Mouse (Mus musculus) kidney, adult 2 months (tissue): ENCODE results near the gene Gnao1. TPM values are rescaled to one million over a fixed set of nuclear protein-coding genes. Genes with fewer than 3 reads are reported as not detected.

Experiments used
- DNase-seq: peaks from one replicate; pipeline ENCODE4 v3.0.0; 2021
- H3K27ac ChIP-seq: fragments of 200-500 bp; 2 replicates; pipeline ENCODE4 v1.5.1; 2012; ENCODE audit warnings: low read depth, low read length, control low read depth, inconsistent platforms; ENCODE audit not compliant: insufficient read depth
- H3K27me3 ChIP-seq: fragments of 200-500 bp; replicated peaks from 2 replicates; pipeline ENCODE4 v1.6.1; 2012; ENCODE audit warnings: mild to moderate bottlenecking, moderate library complexity, low read length, inconsistent platforms; ENCODE audit not compliant: control insufficient read depth, insufficient read depth
- H3K36me3 ChIP-seq: fragments of 200-500 bp; 2 replicates; pipeline ENCODE4 v1.6.1; 2012; ENCODE audit warnings: mild to moderate bottlenecking, moderate library complexity, low read length, inconsistent platforms; ENCODE audit not compliant: control insufficient read depth, insufficient read depth
- H3K4me1 ChIP-seq: fragments of 200-500 bp; 2 replicates; pipeline ENCODE4 v1.6.1; 2011; ENCODE audit warnings: low read length; ENCODE audit not compliant: control insufficient read depth, insufficient read depth
- H3K4me3 ChIP-seq: fragments of 200-500 bp; 2 replicates; pipeline ENCODE4 v1.5.1; 2011; ENCODE audit warnings: mild to moderate bottlenecking, low read depth, low read length, control low read depth; ENCODE audit not compliant: insufficient read depth
- CTCF ChIP-seq: fragments of 200-500 bp; conservative IDR thresholded peaks from 2 replicates; pipeline ENCODE4 v1.5.1; 2011; ENCODE audit warnings: low read depth, mild to moderate bottlenecking, control low read depth, low read length, moderate library complexity, mixed read lengths; ENCODE audit not compliant: insufficient read depth, insufficient read length
- POLR2A ChIP-seq: fragments of 200-500 bp; IDR thresholded peaks from one replicate; pipeline ENCODE4 v1.6.1; 2011; ENCODE audit warnings: low read depth, low read length, control low read depth
- WGBS: fragments of 180-500 bp; shearing (Covaris S2); methylation state at CpG from one replicate; pipeline ENCODE4 v1.1.7; 2018; 5-methylcytosine and 5-hydroxymethylcytosine counted together
- polyA plus RNA-seq: library from polyadenylated mRNA; depleted of rRNA; stranded (reverse); fragments of >200 nt; gene quantifications from 2 replicates; pipeline ENCODE4 v1.2.3, GENCODE M21; 2012

The Gnao1 gene
- polyA plus RNA-seq, 1 experiment = 4.6 TPM

DNA sequence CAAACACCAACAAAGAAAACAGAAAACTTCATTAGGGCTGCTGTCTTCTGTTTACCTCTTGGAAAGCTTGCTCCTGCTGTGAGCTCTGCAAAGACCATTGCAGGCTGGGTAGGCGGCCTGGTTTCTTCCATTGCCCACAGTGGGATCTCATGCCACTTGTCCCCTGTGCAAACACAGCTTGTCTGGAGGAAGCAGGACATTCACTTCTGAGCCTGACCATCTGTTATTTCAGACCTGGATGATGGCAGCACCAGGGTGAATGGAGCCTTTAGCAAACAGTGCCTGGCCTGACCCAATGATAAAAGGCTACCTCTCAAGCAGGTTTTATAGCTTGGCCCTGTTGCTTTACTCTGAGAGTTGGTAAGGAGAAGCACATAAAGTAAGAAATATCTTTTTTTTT is 35.4 kb downstream of the Gnao1 start:
- H3K36me3 ChIP-seq = no peaks in the 10 kb centered on the region
- no peak overlapping the region for H3K4me3 ChIP-seq
- H3K27me3 ChIP-seq = no peaks in the 10 kb centered on the region
- no peak overlapping the region for H3K27ac ChIP-seq
- DNase-seq = no peak
- H3K4me1 ChIP-seq = no peaks in the 10 kb centered on the region
- TF ChIP-seq POLR2A (no peak), CTCF (no peak)
- WGBS = 97% methylated on average over 1 of the region's 1 CpGs

DNA sequence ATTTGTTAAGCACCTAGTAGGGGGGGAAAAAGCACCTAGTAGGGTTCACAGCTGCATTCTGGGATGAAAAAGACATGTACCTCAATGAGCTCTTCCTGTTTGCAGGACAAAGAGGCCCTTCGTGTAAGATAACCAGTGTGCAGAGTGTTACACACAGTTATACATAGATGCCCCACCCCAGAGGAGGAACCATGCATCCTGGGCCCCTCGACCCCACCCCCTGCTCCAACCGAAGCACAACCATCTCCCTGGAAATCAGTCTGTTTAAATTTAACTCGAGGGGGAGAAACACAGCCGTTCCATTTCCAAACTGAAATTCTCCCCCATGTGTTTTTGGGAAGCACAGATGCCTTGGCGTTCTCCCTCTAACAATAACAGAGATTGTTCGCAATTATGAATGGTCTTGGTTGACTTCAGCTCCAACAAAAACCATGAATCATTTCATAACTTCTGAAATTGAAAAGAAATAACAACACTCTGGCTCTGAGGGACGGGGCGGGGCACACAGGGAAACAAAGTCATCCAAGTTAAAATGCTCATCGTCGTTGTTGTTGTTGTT is 42.4 kb downstream of the Gnao1 start:
- no peak for TF ChIP-seq CTCF
- no peak for TF ChIP-seq POLR2A
- DNase-seq = no peak
- H3K4me3 ChIP-seq = no peak overlapping the region
- no peak overlapping the region for H3K27ac ChIP-seq
- no peaks in the 10 kb centered on the region for H3K4me1 ChIP-seq
- no peaks in the 10 kb centered on the region for H3K27me3 ChIP-seq
- no peaks in the 10 kb centered on the region for H3K36me3 ChIP-seq
- WGBS = 51% methylated on average over 11 of the region's 11 CpGs

DNA sequence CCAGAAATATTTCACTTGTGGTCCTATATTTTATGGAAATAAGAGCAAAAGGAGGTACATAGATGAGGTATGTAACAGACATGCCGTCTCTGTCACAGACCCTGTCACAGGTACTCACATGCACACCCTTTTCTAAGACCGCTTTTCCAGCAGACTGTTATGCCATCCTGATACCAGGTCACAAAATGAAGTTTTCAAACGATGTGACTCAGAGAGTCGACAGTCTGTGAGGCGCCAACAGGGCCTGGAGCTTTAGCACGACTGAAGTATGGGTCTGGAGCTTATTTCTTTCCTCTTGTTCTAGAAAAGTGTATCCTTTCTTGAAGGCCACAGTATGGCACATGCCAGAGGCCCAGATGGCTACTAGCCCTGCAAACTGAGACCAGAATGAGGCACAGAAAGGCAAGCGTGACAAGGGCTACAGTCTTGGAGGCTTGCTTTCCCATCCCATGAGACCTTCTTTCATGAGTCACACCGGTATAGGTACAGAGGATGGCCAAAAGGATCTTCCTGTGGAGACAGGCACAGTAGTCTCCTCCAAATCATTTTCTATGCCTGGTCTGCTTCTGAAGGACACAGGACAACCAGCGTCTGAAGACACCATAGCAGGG is 43.2 kb downstream of the Gnao1 start:
- Histone ChIP-seq H3K36me3 (no peaks in the 10 kb centered on the region), H3K4me3 (no peak overlapping the region), H3K27me3 (no peaks in the 10 kb centered on the region), H3K4me1 (no peaks in the 10 kb centered on the region), H3K27ac (no peak overlapping the region)
- DNase-seq = no peak
- 85% methylated on average over 9 of the region's 9 CpGs for WGBS
- no peak for TF ChIP-seq POLR2A

DNA sequence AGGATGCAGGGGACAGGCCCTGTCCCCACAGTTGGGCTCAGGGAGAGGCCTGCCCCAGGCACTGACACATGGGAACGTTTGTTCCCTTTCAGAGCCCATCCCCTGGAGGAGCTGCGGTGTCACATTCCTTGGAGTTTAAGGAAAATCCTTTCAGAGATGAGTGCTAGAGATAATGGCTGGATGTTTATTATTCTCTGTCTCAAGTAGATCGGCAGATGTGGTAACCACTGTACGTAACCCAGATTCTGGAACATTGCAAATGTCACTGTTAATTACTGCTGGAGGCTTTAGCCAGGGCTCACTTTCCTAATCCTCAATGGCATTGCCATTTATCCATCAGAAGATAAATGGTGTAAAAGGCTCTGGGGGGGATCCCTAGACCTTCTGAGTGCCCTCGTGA is 44.9 kb downstream of the Gnao1 start:
- WGBS = 49% methylated on average over 5 of the region's 5 CpGs
- Histone ChIP-seq H3K27me3 (no peaks in the 10 kb centered on the region), H3K36me3 (no peaks in the 10 kb centered on the region), H3K4me1 (no peaks in the 10 kb centered on the region), H3K4me3 (no peak overlapping the region), H3K27ac (no peak overlapping the region)
- no peak for DNase-seq
- no peak for TF ChIP-seq POLR2A
- no peak for TF ChIP-seq CTCF

DNA sequence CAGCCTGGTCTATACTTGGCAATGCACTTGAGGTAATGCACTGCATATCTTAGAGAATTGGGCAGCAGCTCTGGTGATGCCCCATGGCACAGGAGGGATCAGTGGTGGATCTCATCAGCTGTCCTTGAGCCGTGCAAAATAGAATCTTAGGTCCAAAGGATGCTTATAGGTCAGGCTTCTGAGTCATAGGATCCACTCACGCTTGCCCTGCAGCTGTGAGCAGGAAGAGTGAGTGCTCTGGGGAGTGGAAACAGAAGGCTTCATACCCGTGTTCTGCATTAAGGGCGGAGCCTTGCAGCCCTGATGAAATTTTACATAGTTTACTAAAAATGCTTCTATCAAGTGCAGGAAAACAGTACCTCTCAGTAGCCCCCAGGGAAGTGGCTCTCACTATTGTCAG is 45.5 kb downstream of the Gnao1 start:
- Histone ChIP-seq H3K27me3 (no peaks in the 10 kb centered on the region), H3K27ac (no peak overlapping the region), H3K4me1 (no peaks in the 10 kb centered on the region), H3K4me3 (no peak overlapping the region), H3K36me3 (no peaks in the 10 kb centered on the region)
- TF ChIP-seq POLR2A (no peak), CTCF (no peak)
- no peak for DNase-seq
- 60% methylated on average over 4 of the region's 4 CpGs for WGBS

DNA sequence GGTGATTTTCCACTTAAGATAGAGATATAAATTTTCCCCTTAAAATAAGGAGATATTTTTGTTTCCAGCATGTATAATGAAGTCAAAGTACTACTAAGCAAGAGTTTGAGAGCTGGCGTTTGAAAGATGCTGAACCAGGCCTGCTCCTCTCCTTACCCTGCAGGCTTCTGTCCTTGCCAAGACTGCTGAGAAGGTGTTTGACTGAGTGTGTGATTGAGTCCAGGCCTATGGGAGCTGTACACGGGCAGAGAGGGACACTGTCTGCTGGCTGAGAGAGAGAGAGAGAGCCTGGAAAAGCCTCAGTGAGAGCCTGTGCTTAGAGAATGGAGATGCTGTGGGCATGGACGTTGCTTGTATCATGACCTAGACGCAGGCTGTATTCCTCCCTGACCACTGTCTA is 47.4 kb downstream of the Gnao1 start:
- no peak overlapping the region for H3K4me3 ChIP-seq
- TF ChIP-seq CTCF (no peak), POLR2A (no peak)
- no peaks in the 10 kb centered on the region for H3K36me3 ChIP-seq
- no peak for DNase-seq
- H3K4me1 ChIP-seq = no peaks in the 10 kb centered on the region
- 85% methylated on average over 4 of the region's 4 CpGs for WGBS
- no peaks in the 10 kb centered on the region for H3K27me3 ChIP-seq
- no peak overlapping the region for H3K27ac ChIP-seq

DNA sequence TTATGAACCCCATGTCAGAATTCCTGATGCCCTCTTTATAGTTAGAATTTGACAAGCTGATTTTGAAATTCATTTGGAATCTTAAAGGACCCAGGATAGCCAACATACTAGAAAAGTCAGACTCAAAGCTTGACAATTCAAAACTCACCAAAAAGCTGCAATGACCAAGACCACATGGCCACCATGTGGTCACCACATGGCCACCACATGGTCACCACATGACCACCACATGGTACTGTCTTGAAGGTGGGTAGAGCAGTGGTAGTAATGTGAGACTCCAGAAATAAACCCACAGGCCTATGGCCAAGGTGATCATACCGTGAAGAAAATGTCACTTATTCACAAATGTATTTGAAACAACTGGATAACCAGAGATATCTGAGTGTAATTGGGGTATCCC is 48.5 kb downstream of the Gnao1 start:
- H3K27ac ChIP-seq = no peak overlapping the region
- WGBS = 95% methylated on average over 1 of the region's 1 CpGs
- no peaks in the 10 kb centered on the region for H3K36me3 ChIP-seq
- TF ChIP-seq CTCF = no peak
- TF ChIP-seq POLR2A = no peak
- H3K4me3 ChIP-seq = no peak overlapping the region
- H3K27me3 ChIP-seq = no peaks in the 10 kb centered on the region
- DNase-seq = no peak
- no peaks in the 10 kb centered on the region for H3K4me1 ChIP-seq
